Mouse (Mus musculus) layer of hippocampus, postnatal 25 days (tissue): ENCODE data around the gene Strip1. TPM values are rescaled to one million over a fixed set of nuclear protein-coding genes. Genes with fewer than 3 reads are reported as not detected.
A peak's percentile ranks its signal among the peaks of the same experiment; 100 is the strongest.

Experiments
- DNase-seq, 2 experiments: peaks; one replicate each; pipeline ENCODE4 v3.0.0; 2022; ENCODE audit warnings: mixed read lengths in 2 of 2, low spot score in 1 of 2; ENCODE audit errors: extremely low spot score in 1 of 2
- total RNA-seq, 2 experiments: library from RNA; stranded (reverse); gene quantifications; 2 replicates each; pipeline ENCODE4 v1.2.3; 2021

The Strip1 gene
- total RNA-seq, 2 experiments from 2014 or later, result 69.6 to 71.2 TPM

DNA sequence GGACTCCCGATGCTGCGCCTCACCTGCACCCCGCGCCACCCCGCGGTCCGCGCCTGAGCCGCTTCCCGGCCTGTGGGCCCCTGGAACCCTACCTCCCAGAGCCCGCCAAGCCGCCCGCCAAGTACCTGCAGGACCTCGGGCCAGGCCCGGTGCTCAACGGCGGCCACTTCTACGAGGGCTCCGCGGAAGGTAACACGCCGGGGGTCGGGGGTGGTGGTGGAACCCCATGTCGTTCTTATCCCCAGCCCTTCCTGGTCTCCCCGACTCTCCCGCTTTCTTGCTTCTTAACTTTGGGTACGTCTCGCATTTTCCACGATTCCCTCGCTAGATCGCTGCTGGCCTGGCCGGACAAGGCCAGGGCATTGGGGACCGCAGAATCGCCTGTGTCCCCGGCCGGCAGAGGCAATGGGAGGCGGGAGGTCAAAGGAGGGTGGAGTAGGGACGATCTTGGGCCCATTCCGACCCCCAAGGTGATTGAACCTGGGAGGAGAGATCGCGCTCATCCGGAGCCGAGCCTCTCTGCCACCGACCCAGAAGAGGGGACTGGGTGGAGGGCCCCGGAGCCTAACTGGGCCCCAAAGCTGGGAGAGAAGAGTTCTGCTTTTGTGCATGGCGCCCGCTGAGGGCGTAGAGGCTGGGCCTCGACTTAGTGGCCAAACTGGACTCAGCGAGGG lies 36.1 kb downstream of the Strip1 start:
- DNase-seq, result no peak

DNA sequence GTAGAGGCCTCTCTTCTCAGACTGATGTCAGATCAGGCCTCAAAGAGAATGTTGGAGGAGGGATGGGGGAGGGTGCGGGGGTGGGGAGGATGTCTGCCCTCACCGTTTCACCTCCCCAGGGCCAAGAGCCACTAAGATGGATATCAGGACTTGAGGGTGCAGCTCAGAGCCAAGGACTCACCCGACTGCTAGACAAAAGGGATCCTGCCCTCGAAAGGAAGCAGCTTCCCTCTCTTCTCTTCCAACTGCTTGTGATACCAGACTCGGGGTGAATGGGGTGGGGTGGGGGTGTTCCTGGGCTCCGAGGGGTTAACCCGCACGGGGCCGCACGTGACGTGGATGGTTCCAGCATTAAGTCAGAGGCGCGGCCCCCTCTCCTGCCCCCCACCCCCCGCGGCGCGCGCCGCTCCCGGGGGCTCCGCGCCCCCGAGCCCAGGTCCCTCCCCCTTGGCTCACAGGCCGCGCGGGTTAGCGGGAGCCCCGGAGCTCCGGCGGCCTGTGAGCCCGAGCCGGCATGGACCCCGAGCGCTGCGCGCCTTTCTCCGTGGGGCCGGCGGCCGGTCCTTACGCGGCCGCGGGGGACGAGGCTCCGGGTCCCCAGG lies 36.7 kb downstream of the Strip1 start, which contains the start of gene Alx3:
Gene Alx3 (plus strand): TSS at position 370 of the 602 bp plus-strand sequence.
- no peak for DNase-seq

DNA sequence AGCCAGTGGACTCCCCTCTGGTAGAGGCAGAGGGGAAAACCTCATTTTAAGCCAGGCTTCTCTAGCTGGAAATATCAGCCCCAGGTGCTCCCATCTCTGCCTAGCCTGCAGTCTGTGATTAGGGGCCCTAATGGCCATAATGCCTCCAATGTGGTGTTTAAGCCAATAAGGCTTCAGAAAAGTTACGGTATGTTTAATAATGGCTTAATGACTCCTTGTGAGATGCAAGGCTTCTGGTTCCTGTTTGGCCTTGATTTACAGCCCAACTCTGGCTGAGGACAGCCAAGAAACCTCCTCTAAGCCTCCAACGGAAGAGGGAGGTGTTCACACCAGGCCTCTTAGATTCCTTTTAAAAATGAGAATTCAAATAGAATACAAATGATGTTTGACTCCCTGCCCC lies 37.9 kb downstream of the Strip1 start:
- no peak for DNase-seq

DNA sequence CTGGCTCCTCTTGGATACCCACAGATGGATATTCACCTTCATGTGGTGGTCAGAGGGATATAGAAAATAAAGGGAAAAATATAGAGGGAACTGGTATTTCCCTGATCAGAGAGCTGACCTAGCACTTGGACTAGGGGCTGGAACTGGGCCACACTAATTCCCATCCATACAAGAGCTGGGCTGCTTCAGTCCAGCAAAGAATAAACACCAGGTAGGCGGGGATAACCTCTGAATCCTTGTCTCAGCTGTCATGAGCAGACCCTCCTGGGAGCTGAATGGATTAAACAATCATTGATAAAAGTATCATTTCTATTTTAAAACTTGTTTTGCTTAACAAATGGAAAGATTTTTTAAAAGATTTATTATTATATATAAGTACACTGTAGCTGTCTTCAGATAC lies 39.9 kb downstream of the Strip1 start:
- no peak for DNase-seq

DNA sequence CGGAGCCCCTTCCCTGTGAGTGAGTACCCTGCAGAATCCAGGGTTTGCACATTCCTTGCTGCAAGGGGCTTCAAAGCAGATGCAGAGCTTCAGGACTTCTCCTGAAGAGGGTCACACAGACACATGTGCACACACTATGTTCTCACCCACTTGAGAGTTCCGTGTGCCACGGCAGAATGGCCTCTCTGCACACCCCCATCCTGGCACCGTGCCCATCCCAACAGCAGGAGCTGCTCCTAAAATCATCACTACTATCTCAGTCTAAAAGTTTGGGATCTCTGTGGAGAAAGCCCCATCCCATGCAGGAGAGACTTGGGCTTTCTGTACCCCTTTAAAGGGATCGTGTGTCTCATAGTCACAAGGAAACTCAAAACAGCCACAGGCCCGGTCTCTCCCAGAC lies 45.0 kb downstream of the Strip1 start:
- no peak for DNase-seq

DNA sequence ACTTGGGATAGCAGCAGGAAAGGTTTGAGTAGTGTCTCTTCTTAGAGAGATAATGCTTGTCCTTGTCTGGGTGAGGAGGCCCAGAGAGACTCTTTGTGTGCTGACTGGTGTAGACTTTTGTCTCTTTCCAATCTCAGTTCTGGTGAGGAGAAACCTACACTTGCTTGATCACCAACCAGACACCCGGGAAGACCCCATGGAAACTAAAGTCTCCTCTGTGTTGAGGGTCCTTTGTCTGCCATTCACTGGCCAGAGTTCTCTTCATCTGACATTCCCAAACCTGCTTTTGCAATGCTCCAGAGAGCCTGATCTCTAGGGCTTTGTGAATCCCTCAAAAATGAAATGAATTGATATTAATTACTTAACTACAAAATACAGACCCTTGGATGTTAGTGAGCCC lies 47.6 kb downstream of the Strip1 start:
- DNase-seq, result no peak

DNA sequence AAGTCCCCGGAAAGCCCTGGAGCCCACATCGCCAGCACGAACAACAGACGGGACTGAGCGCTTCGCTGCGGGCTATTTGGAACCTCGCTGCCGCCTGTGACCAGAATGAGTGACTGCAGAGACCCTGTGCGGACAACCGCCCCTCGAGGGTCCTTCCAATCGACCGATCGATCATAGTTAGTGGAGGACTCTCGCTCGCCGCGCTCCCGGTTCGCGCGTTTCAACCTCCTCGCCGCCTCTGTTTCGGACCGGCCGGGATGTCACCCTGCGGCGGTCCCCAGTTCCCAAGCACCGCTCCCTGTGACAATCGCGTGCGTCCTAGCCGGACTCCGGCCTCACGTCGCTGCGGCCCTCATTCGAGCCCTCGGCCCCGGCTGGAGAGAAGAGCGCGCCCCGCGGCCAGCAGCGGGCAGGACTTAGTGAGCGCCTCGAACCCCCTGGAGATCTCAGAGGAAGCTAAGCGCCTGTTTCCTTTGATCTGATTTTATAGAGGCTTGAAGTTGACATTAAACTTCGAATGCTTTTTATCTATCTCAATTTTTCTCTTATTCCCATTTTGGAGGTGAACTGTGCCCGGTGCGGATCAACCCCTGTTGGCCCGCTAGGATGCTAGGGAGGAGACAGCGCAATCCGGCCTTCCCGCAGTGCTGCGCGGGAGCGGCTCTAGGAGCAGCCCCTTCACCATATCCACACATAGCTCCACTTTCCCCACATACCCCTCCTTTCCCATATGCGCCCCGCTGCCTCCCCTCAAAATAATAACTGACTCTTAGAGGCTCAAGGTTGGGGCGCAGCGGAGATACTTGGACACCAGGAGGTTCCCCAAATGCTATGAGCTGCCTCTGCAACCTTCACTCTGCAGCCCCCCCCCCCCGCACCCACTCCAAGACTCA lies 48.4 kb downstream of the Strip1 start:
- DNase-seq, result no peak

DNA sequence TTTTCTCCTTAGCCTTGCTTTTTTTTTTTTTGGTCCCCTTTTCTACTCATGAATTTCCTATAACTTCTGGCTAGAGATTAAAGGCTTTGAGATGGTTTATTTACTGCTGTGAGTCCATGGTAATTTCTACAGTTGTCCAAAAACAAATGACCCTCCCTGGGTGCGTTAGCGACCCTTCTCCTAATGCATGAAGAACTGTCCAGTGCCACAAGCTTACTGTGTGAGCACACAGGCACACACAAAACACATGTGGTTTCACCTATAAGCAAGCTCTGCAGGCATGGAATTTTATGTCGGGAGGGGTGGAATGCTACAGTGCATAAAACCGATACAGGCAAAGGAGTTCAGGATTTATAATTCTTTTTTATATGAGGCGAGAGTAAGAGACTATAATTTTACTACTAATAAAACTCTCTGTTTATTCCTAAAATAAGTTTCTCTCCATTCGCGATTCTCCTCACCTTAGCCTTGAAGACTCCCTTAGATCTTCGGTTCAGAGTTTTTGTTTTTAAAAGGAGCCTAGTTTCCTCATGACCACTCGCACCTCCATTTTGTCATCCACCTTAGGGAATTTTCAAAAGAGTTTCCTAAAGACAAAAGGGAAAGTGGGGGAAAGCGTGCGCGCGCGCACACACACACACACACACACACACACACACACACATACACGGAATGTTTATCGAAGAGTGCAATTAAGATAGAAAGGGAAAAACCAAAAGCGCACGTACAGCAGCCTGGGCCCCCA lies 49.2 kb downstream of the Strip1 start:
- DNase-seq, result no peak

DNA sequence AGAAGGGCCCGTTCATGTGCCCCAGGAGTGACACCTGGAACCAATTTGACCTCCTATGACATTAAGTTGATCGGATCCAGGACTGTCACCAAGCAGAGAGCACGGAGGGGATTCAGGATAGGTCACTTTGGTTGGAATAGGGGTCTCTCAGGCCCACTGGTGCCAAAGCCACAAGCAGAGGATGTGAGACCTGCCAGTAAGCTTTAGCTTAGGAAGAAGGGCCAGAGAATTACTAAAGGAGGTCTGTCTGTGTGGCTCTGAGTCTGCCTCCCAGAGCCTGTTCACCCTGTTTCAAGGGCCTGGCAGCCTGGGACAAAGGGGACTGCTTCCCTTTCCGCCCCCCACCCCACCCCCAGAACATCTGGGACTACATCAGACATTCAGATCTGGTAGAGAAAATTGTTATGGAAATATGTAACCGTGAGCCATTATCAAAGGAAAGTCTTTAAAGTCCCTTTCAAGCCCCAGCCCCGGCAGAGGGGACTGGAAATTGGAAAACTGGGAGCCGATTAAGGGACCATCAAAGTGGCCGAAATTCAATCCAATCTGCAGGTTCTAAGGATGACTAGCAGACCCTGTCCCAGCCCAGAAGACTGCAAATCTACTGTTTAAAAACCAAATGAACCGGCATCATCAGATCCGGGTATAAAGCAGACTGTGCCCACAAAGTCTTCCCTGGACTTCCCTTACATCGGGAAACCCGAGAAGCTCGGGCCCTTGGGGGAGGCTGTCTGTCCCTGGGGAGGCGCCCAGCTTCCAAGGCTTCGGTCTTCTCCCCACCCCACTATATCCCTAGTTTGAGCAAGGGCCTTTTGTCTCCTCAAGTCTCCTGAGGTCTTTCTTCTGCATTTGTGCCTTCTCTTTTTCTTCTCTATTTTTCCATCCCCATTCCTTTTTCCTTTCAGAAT lies 50.1 kb downstream of the Strip1 start:
- no peak for DNase-seq

DNA sequence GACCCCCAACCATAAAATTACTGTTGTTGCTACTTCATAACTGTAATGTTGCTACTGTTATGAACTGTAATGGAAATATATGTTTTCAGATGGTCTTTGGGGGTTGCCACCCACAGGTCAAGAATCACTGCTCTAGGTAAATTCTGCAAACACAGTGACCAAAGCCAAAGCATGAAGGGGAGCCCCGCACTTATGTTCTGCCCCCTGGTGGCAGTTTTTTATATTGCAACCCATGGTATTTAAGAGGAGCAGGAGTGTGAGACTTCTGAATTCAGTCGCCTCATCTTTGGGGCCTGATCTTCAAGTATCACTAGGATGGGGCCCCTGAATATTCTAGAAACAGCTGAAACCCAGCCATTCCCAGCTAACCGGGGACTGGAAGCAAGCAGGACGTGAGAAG lies 52.0 kb downstream of the Strip1 start:
- DNase-seq, result peak; percentile 63 to 87

DNA sequence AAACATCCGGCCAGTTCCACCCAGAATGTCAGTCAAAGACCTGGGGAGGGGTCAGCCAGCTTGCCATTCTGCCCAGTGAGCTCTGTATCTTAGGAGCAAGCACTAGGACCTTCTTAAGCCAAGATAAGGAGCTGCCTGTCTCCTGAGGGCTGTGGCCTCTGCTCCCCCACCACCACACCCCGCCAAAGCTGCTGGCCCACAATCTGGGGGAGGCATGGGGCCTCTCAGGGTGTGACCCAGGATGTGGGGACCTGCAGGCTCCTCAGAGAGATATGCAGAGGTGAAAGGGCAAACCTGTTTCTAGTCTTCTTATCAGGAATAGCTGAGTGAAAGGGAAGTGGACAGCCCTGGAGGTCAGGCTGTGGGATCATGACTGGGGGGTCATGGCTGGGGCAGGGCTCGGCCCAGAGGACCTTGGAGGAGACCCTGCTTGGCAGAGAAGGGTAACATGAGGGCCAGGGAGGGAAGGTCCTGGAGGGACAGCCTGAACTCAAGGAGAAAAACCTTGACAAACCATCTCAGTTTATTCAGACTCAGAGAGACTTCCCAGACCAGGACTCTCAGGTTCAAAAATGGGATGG lies 53.6 kb downstream of the Strip1 start:
- DNase-seq, result no peak

DNA sequence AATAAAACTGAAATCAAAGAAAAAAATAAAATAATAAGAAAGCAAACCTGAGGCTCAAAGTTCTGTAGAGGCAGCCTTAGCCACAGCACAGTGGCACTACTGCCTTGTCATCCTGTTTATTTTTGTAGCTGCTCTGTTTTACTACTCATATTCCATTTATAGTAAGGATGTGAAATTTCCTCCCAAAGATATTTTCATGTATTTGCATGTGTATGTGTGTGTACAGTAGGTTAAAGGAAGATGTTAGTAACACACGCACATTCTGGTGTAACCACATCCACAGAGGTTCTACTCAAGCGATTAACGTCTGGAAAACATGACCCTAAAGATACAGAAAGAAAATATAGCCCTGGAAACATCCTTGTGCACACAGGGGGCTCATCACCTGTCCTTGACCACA lies 54.7 kb downstream of the Strip1 start:
- DNase-seq, result no peak

DNA sequence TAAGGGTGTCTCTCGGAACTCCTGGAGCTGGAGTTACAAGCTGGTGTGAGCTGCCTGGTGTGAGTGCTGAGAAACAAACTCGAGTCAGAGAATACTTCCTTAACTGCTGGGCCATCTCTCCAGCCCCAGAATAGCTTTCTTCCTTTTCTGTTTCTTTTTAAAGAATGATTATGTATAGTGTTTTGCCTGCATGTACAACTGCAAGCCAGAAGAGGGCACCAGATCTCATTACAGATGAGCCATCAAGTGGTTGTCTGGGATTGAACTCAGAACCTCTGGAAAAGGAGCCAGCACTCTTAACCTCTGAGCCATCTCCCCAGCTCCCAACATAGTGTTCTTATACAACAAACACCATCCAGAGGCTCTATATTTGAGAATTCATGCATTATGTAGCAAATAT lies 60.3 kb downstream of the Strip1 start:
- no peak for DNase-seq

DNA sequence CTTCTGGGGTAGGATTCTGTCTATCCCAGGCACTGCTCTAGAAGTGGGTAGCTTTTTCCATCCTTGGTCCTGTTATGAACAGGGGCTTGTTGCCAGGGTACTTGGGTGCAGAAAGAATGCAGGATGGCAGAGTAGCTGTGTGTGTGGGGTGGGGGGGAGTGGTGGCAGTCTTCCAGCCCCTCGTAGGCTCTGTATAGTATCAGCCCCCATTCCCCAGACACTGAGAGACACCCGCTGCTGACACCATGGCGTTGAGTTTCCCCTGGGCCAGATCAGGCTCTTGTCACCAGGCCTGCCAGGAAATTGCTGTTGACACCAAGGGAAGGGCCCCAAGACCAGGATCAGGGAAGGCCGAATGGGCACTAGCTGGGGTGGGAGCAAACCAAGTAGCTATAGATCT lies 62.8 kb downstream of the Strip1 start:
- no peak for DNase-seq

DNA sequence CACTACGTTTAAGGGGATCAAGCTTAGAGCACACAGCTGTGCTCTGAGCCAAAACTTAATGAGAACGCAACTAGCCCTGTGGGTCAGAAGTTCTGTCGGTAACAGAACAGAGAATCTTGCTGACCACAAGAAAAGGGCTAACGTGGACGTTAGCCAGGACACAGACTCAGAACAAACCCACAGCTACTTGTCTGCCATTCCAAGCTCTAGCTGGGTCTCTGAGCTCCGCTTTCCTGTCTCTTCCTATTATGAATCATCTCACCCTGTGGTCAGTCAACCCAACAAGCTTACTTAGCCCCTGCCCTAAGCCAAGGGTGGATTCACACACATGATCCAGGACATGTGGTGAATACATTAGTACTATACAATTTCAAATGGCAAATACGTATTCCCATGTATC lies 63.7 kb downstream of the Strip1 start:
- DNase-seq, result no peak

DNA sequence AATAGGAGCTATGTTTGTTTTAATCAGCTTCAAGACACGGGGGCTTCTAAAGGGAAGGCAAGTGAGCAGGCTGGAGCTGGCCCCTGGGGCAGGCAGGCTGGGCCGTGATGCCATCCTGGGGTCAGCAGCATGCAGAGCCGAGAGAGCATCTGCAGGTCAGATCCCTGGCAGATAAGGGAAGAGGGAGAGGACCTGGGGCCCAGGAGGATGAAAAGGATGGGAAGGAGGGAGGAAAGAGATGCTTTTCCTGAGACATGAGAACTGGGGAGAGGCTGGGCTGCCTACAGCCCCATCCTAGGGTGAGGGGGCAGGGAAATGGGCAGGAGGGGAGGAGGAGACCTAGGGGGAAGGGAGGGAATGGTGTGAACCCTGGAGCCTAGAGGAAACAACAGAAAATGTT lies 66.2 kb downstream of the Strip1 start:
- DNase-seq, result no peak

DNA sequence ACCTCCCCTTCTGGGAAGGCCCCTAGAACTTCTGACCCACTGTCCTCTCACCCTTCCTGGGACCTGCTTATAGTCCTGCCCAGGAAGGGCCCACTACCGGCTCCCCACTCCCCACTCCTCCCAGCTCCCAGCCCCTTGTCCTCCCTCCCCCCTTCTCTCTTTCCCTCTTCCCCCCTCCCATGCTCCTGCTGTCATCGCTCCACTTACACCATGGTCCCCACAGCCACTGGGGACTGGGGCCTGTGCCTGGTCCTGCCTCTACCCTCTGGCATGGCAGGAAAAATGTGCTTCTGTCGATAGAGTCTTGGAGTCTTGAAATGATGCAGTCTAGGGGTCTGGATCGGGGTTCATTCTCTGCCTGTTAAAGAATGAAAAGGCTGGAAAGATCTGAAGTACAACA lies 67.6 kb downstream of the Strip1 start:
- no peak for DNase-seq

DNA sequence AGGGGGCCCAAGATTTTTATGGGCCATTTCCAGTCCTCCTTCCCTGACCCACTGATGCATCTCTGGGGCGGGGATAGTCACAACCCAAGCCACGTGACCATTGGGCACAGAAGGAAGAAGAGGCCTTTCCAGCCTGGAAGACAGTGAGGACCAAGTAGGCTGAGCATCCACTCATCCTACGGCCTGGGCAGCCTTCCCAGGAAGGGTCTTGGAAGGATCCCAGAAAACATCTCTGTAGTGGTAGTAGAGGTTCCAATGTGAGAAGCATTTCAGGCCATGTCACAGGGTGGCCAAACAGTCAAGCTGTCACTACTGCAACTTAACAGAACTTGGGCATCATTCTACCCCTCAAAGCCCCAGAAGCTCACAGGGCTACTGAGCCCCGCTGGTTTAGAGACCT lies 68.9 kb downstream of the Strip1 start:
- no peak for DNase-seq
